Mouse (Mus musculus): Measurements from ENCODE around the gene Acbd3. TPM values are rescaled to one million over a fixed set of nuclear protein-coding genes. Genes with fewer than 3 reads are reported as not detected.

The Acbd3 gene
- polyA plus RNA-seq, 1 experiment from 2014 or later: 32.0 TPM

- no peak for ATAC-seq (ENCODE audit: low read depth)
- Histone ChIP-seq H3K4me2 (ENCODE audit: low read depth, low read length) (no peak overlapping the region), H3K4me1 (ENCODE audit: control insufficient read depth, insufficient read depth, low read length) (no peaks in the 10 kb centered on the region), H3K36me3 (ENCODE audit: control insufficient read depth, insufficient read depth, low read length) (peaks cover 39% of the 10 kb centered on the region), H3K4me3 (ENCODE audit: low read depth, low read length) (no peak overlapping the region), H3K9me3 (ENCODE audit: control insufficient read depth, low read length) (no peaks in the 10 kb centered on the region), H3K27me3 (replicated peaks; ENCODE audit: control insufficient read depth, insufficient read depth, low read length) (no peaks in the 10 kb centered on the region), H3K9ac (ENCODE audit: low read depth, low read length) (no peak overlapping the region), H3K27ac (replicated peaks; ENCODE audit: low read depth, low read length) (no peak overlapping the region)
- 86% methylated on average over 8 of the region's 8 CpGs for WGBS
- DNase-seq (ENCODE audit: low spot score): no peak
These were observed 28.5 kb downstream of the Acbd3 start for GRCm38 (mm10) chr1:180754376-180754775.

- no peak for ATAC-seq (ENCODE audit: low read depth)
- H3K27ac ChIP-seq (replicated peaks; ENCODE audit: low read depth, low read length): no peak overlapping the region
- H3K27me3 ChIP-seq (replicated peaks; ENCODE audit: control insufficient read depth, insufficient read depth, low read length): no peaks in the 10 kb centered on the region
- H3K9me3 ChIP-seq (ENCODE audit: control insufficient read depth, low read length): no peaks in the 10 kb centered on the region
- 84% methylated on average over 2 of the region's 2 CpGs for WGBS
- no peak overlapping the region for H3K9ac ChIP-seq (ENCODE audit: low read depth, low read length)
- H3K4me1 ChIP-seq (ENCODE audit: control insufficient read depth, insufficient read depth, low read length): no peaks in the 10 kb centered on the region
- no peak overlapping the region for H3K4me3 ChIP-seq (ENCODE audit: low read depth, low read length)
- peaks cover 31% of the 10 kb centered on the region for H3K36me3 ChIP-seq (ENCODE audit: control insufficient read depth, insufficient read depth, low read length)
- H3K4me2 ChIP-seq (ENCODE audit: low read depth, low read length): no peak overlapping the region
- DNase-seq (ENCODE audit: low spot score): no peak
These were observed 30.9 kb downstream of the Acbd3 start for GRCm38 (mm10) chr1:180756711-180757110.

- H3K36me3 ChIP-seq (ENCODE audit: control insufficient read depth, insufficient read depth, low read length): peaks cover 25% of the 10 kb centered on the region
- no peak overlapping the region for H3K4me3 ChIP-seq (ENCODE audit: low read depth, low read length)
- DNase-seq (ENCODE audit: low spot score) (no peak), ATAC-seq (ENCODE audit: low read depth) (no peak)
- H3K27ac ChIP-seq (replicated peaks; ENCODE audit: low read depth, low read length): no peak overlapping the region
- H3K4me1 ChIP-seq (ENCODE audit: control insufficient read depth, insufficient read depth, low read length): no peaks in the 10 kb centered on the region
- no peaks in the 10 kb centered on the region for H3K27me3 ChIP-seq (replicated peaks; ENCODE audit: control insufficient read depth, insufficient read depth, low read length)
- WGBS: 82% methylated on average over 3 of the region's 3 CpGs
- H3K4me2 ChIP-seq (ENCODE audit: low read depth, low read length): no peak overlapping the region
- H3K9ac ChIP-seq (ENCODE audit: low read depth, low read length): no peak overlapping the region
- H3K9me3 ChIP-seq (ENCODE audit: control insufficient read depth, low read length): no peaks in the 10 kb centered on the region
These were observed 31.6 kb downstream of the Acbd3 start for GRCm38 (mm10) chr1:180757252-180757955.

- 86% methylated on average over 7 of the region's 7 CpGs for WGBS
- H3K4me2 ChIP-seq (ENCODE audit: low read depth, low read length): no peak overlapping the region
- peaks cover 18% of the 10 kb centered on the region for H3K36me3 ChIP-seq (ENCODE audit: control insufficient read depth, insufficient read depth, low read length)
- H3K4me3 ChIP-seq (ENCODE audit: low read depth, low read length): no peak overlapping the region
- ATAC-seq (ENCODE audit: low read depth) (no peak), DNase-seq (ENCODE audit: low spot score) (no peak)
- no peaks in the 10 kb centered on the region; the same call in 1 of the 2 replicates for H3K27me3 ChIP-seq (replicated peaks; ENCODE audit: control insufficient read depth, insufficient read depth, low read length)
- H3K9ac ChIP-seq (ENCODE audit: low read depth, low read length): no peak overlapping the region
- no peaks in the 10 kb centered on the region for H3K9me3 ChIP-seq (ENCODE audit: control insufficient read depth, low read length)
- no peaks in the 10 kb centered on the region for H3K4me1 ChIP-seq (ENCODE audit: control insufficient read depth, insufficient read depth, low read length)
- H3K27ac ChIP-seq (replicated peaks; ENCODE audit: low read depth, low read length): no peak overlapping the region
These were observed 32.2 kb downstream of the Acbd3 start for GRCm38 (mm10) chr1:180757956-180758520.

GRCm38 (mm10) chr1:180762180-180762579 is 36.3 kb downstream of the Acbd3 start:
- no peak overlapping the region for H3K4me3 ChIP-seq (ENCODE audit: low read depth, low read length)
- no peaks in the 10 kb centered on the region for H3K36me3 ChIP-seq (ENCODE audit: control insufficient read depth, insufficient read depth, low read length)
- peak; percentile 69 for DNase-seq (ENCODE audit: low spot score)
- no peak overlapping the region for H3K27ac ChIP-seq (replicated peaks; ENCODE audit: low read depth, low read length)
- no peak overlapping the region for H3K9ac ChIP-seq (ENCODE audit: low read depth, low read length)
- ATAC-seq (ENCODE audit: low read depth): no peak
- H3K4me2 ChIP-seq (ENCODE audit: low read depth, low read length): no peak overlapping the region
- H3K27me3 ChIP-seq (replicated peaks; ENCODE audit: control insufficient read depth, insufficient read depth, low read length): no peaks in the 10 kb centered on the region; the same call in 1 of the 2 replicates
- 72% methylated on average over 11 of the region's 11 CpGs for WGBS
- H3K9me3 ChIP-seq (ENCODE audit: control insufficient read depth, low read length): no peaks in the 10 kb centered on the region
- no peaks in the 10 kb centered on the region for H3K4me1 ChIP-seq (ENCODE audit: control insufficient read depth, insufficient read depth, low read length)

GRCm38 (mm10) chr1:180762679-180763078 is 36.8 kb downstream of the Acbd3 start:
- Histone ChIP-seq H3K4me1 (ENCODE audit: control insufficient read depth, insufficient read depth, low read length) (peaks cover 4% of the 10 kb centered on the region), H3K9me3 (ENCODE audit: control insufficient read depth, low read length) (no peaks in the 10 kb centered on the region), H3K9ac (ENCODE audit: low read depth, low read length) (no peak overlapping the region), H3K36me3 (ENCODE audit: control insufficient read depth, insufficient read depth, low read length) (no peaks in the 10 kb centered on the region), H3K27me3 (replicated peaks; ENCODE audit: control insufficient read depth, insufficient read depth, low read length) (no peaks in the 10 kb centered on the region; the same call in 1 of the 2 replicates), H3K27ac (replicated peaks; ENCODE audit: low read depth, low read length) (no peak overlapping the region), H3K4me2 (ENCODE audit: low read depth, low read length) (no peak overlapping the region), H3K4me3 (ENCODE audit: low read depth, low read length) (no peak overlapping the region)
- 82% methylated on average over 8 of the region's 8 CpGs for WGBS
- ATAC-seq (ENCODE audit: low read depth): no peak
- no peak for DNase-seq (ENCODE audit: low spot score)

- WGBS: 6% methylated on average over 14 of the region's 14 CpGs
- Histone ChIP-seq H3K36me3 (ENCODE audit: control insufficient read depth, insufficient read depth, low read length) (no peaks in the 10 kb centered on the region), H3K9me3 (ENCODE audit: control insufficient read depth, low read length) (no peaks in the 10 kb centered on the region), H3K4me1 (ENCODE audit: control insufficient read depth, insufficient read depth, low read length) (peaks cover 7% of the 10 kb centered on the region), H3K9ac (ENCODE audit: low read depth, low read length) (peak overlapping the region; percentile 54), H3K4me2 (ENCODE audit: low read depth, low read length) (peak overlapping the region; percentile 93), H3K27me3 (replicated peaks; ENCODE audit: control insufficient read depth, insufficient read depth, low read length) (no peaks in the 10 kb centered on the region; the same call in 1 of the 2 replicates), H3K4me3 (ENCODE audit: low read depth, low read length) (peak overlapping the region; percentile 43), H3K27ac (replicated peaks; ENCODE audit: low read depth, low read length) (no peak overlapping the region)
- no peak for DNase-seq (ENCODE audit: low spot score)
- no peak; the same call in 1 of the 2 replicates for ATAC-seq (ENCODE audit: low read depth)
These were observed 37.5 kb downstream of the Acbd3 start for GRCm38 (mm10) chr1:180763307-180763706.

- no peaks in the 10 kb centered on the region for H3K9me3 ChIP-seq (ENCODE audit: control insufficient read depth, low read length)
- peak overlapping the region; percentile 54 for H3K9ac ChIP-seq (ENCODE audit: low read depth, low read length)
- no peaks in the 10 kb centered on the region; the same call in 1 of the 2 replicates for H3K27me3 ChIP-seq (replicated peaks; ENCODE audit: control insufficient read depth, insufficient read depth, low read length)
- H3K4me1 ChIP-seq (ENCODE audit: control insufficient read depth, insufficient read depth, low read length): peaks cover 11% of the 10 kb centered on the region
- 0% methylated on average over 11 of the region's 11 CpGs for WGBS
- peak; percentile 95 for DNase-seq (ENCODE audit: low spot score)
- peak; percentile 82 for ATAC-seq (ENCODE audit: low read depth)
- H3K27ac ChIP-seq (replicated peaks; ENCODE audit: low read depth, low read length): no peak overlapping the region
- H3K36me3 ChIP-seq (ENCODE audit: control insufficient read depth, insufficient read depth, low read length): no peaks in the 10 kb centered on the region
- peak overlapping the region; percentile 93 for H3K4me2 ChIP-seq (ENCODE audit: low read depth, low read length)
- peak overlapping the region; percentile 43 for H3K4me3 ChIP-seq (ENCODE audit: low read depth, low read length)
These were observed 38.0 kb downstream of the Acbd3 start for GRCm38 (mm10) chr1:180763828-180764227.

- 78% methylated on average over 5 of the region's 5 CpGs for WGBS
These were observed 39.5 kb downstream of the Acbd3 start for GRCm38 (mm10) chr1:180765393-180765792.

More at GRCm38 (mm10) chr1:180765393-180765792, 39.5 kb downstream of the Acbd3 start:
- Histone ChIP-seq H3K36me3 (ENCODE audit: control insufficient read depth, insufficient read depth, low read length) (no peaks in the 10 kb centered on the region), H3K4me1 (ENCODE audit: control insufficient read depth, insufficient read depth, low read length) (peaks cover 12% of the 10 kb centered on the region), H3K9me3 (ENCODE audit: control insufficient read depth, low read length) (no peaks in the 10 kb centered on the region), H3K4me3 (ENCODE audit: low read depth, low read length) (no peak overlapping the region), H3K9ac (ENCODE audit: low read depth, low read length) (no peak overlapping the region), H3K27ac (replicated peaks; ENCODE audit: low read depth, low read length) (no peak overlapping the region), H3K27me3 (replicated peaks; ENCODE audit: control insufficient read depth, insufficient read depth, low read length) (no peaks in the 10 kb centered on the region; the same call in 1 of the 2 replicates), H3K4me2 (ENCODE audit: low read depth, low read length) (no peak overlapping the region)
- no peak for DNase-seq (ENCODE audit: low spot score)
- ATAC-seq (ENCODE audit: low read depth): no peak

Measured in embryonic facial prominence, embryonic 14.5 days (tissue).